20 mouse cellular contexts compared by ENCODE assay signal in genomic region chr6:48674291-48675058, GRCm38 (mm10). TPM values are rescaled to one million over a fixed set of nuclear protein-coding genes. Genes with fewer than 3 reads are reported as not detected.
DNase-seq lines count a peak whose midpoint lies in the region; TF ChIP-seq lines count a peak whose summit lies in the region.
"Had no signal": no experiment of that assay in that cellular context is flagged by ENCODE, and none has a peak within 500 bp of the region (broad histone marks: within the 10 kb centered on the region; RNA-seq: fewer than 3 reads in every experiment).

No protein-coding gene starts in this region.

- H3K36me3 ChIP-seq in ES-Bruce4 (ENCODE audit: control insufficient read depth, insufficient read depth, low read length, poor library complexity, severe bottlenecking), result no peaks in the 10 kb centered on the region
- H3K36me3 ChIP-seq: embryonic facial prominence, embryonic 10.5 days; heart, embryonic 13.5 days; midbrain, embryonic 10.5 days had no signal

- no peak overlapping the region for H3K4me3 ChIP-seq in ES-Bruce4 (ENCODE audit: low read depth, low read length)
- H3K4me3 ChIP-seq: embryonic facial prominence, embryonic 10.5 days; erythroblast, embryonic 14.5 days; heart, embryonic 13.5 days; midbrain, embryonic 10.5 days had no signal

- DNase-seq in spleen, postnatal 36 days (ENCODE audit: low spot score in 2 of 2), result peak; percentile 52 to 63
- no peak for DNase-seq in spleen, adult 12 weeks (ENCODE audit: low spot score)
- peak; percentile 77 for DNase-seq in induced T-regulatory cell, adult 2 months (ENCODE audit: low read depth)
- peak; percentile 30 to 43 for DNase-seq in thymus, postnatal 36 days
- no peak for DNase-seq in urinary bladder, postnatal 10 days (ENCODE audit: low spot score)
- DNase-seq in layer of hippocampus, adult 9-10 months (ENCODE audit: low spot score), result no peak
- DNase-seq: cerebellum, postnatal 36 days; forebrain, postnatal 0 days; gastrocnemius, postnatal 10 days; left cerebral cortex, postnatal 4 days; lung, postnatal 14 days; spleen, adult 18-20 months had no signal

- H3K9ac ChIP-seq in ES-Bruce4 (ENCODE audit: low read depth, poor library complexity, severe bottlenecking), result no peak overlapping the region
- H3K9ac ChIP-seq: forebrain, postnatal 0 days; heart, embryonic 13.5 days; liver, embryonic 14.5 days had no signal

- TF ChIP-seq EP300 in ES-Bruce4 (IDR thresholded peaks at IDR 0.05; ENCODE audit: insufficient read depth, low read depth, low read length), result no peak

- H3K27me3 ChIP-seq in ES-Bruce4 (ENCODE audit: control insufficient read depth, insufficient read depth, low read length, poor library complexity, severe bottlenecking), result no peaks in the 10 kb centered on the region
- H3K27me3 ChIP-seq: heart, embryonic 13.5 days had no signal

- peaks cover 6% of the 10 kb centered on the region for H3K4me1 ChIP-seq in ES-Bruce4 (ENCODE audit: control insufficient read depth, insufficient read depth, low read length)

- TF ChIP-seq CTCF in ES-Bruce4 (IDR thresholded peaks at IDR 0.05; ENCODE audit: low read depth, low read length), result no peak

- no peak for TF ChIP-seq POLR2A in ES-Bruce4 (IDR thresholded peaks at IDR 0.05; ENCODE audit: insufficient read depth, low read length)

- H3K27ac ChIP-seq in ES-Bruce4 (ENCODE audit: insufficient read depth, low read length), result peak overlapping the region; percentile 64; the same call in 1 of the 2 replicates
- H3K27ac ChIP-seq: embryonic facial prominence, embryonic 10.5 days; heart, embryonic 13.5 days; liver, embryonic 14.5 days; midbrain, embryonic 10.5 days had no signal

- peaks cover 5% of the 10 kb centered on the region for H3K9me3 ChIP-seq in ES-Bruce4 (replicated peaks; ENCODE audit: control insufficient read depth, insufficient read depth, low read length, poor library complexity, severe bottlenecking)
- H3K9me3 ChIP-seq: embryonic facial prominence, embryonic 10.5 days; heart, embryonic 13.5 days; midbrain, embryonic 10.5 days had no signal

RNA-seq across cellular contexts. Expression of gene Gimap9, which starts 1.5 kb away (rescaled TPM):
- 1.3 and 1.9 TPM in 2 replicates for polyA plus RNA-seq in ES-Bruce4 (2011; ENCODE audit: insufficient read depth, insufficient read length, low read depth, missing spikeins)
- polyA plus RNA-seq: erythroblast, embryonic 14.5 days had no signal

RNA-seq across cellular contexts. Expression of gene Gimap4, which starts 9.9 kb away (rescaled TPM):
- polyA plus RNA-seq in ES-Bruce4 (2011; ENCODE audit: insufficient read depth, insufficient read length, low read depth, missing spikeins), result not detected in 2 replicates
- polyA plus RNA-seq: erythroblast, embryonic 14.5 days had no signal

RNA-seq across cellular contexts. Expression of gene Gimap8, which starts 27.4 kb away (rescaled TPM):
- 0.31 TPM in 1 of 2 replicates, not detected in the other for polyA plus RNA-seq in ES-Bruce4 (2011; ENCODE audit: insufficient read depth, insufficient read length, low read depth, missing spikeins)
- polyA plus RNA-seq: erythroblast, embryonic 14.5 days had no signal

RNA-seq across cellular contexts. Expression of gene Gimap6, which starts 33.5 kb away (rescaled TPM):
- polyA plus RNA-seq in ES-Bruce4 (2011; ENCODE audit: insufficient read depth, insufficient read length, low read depth, missing spikeins), result not detected in 2 replicates
- polyA plus RNA-seq: erythroblast, embryonic 14.5 days had no signal

RNA-seq across cellular contexts. Expression of gene Gm28053, which starts 43.9 kb away (rescaled TPM):
- polyA plus RNA-seq in ES-Bruce4 (2011; ENCODE audit: insufficient read depth, insufficient read length, low read depth, missing spikeins), result not detected in 2 replicates
- polyA plus RNA-seq: embryonic facial prominence, embryonic 10.5 days; erythroblast, embryonic 14.5 days; forebrain, postnatal 0 days; neural tube, embryonic 14.5 days; testis, adult 2 months had no signal

Comparison
In these comparisons a context has a peak if more than half of its experiments do, and no peak if none do; other contexts are left out.
1. DNase-seq: peak in spleen, postnatal 36 days (2 of 2), induced T-regulatory cell, adult 2 months (single experiment) and thymus, postnatal 36 days (2 of 2); none in spleen, adult 12 weeks (single experiment), urinary bladder, postnatal 10 days (single experiment) and layer of hippocampus, adult 9-10 months (single experiment).